Mouse (Mus musculus) stomach, embryonic 15.5 days (tissue): Measurements from ENCODE around the gene Usp2. TPM values are rescaled to one million over a fixed set of nuclear protein-coding genes. Genes with fewer than 3 reads are reported as not detected.

Source experiments
- ATAC-seq: fragments of 200-750 bp; cut with Nextera tagmentation; 2 replicates; pipeline ENCODE4 v1.8.0; 2017; ENCODE audit warnings: low read depth, moderate number of reproducible peaks, moderate TSS enrichment; ENCODE audit not compliant: insufficient read depth, low FRiP score
- H3K27ac ChIP-seq: fragments of 300-500 bp; sonication (generic); 2 replicates; pipeline ENCODE4 v1.5.1; 2015; ENCODE audit warnings: mild to moderate bottlenecking, inconsistent platforms
- H3K27me3 ChIP-seq: fragments of 300-500 bp; sonication (generic); replicated peaks from 2 replicates; pipeline ENCODE4 v1.6.1; 2015; ENCODE audit warnings: inconsistent platforms
- H3K36me3 ChIP-seq: fragments of 300-500 bp; sonication (generic); 2 replicates; pipeline ENCODE4 v1.6.1; 2015; ENCODE audit warnings: inconsistent platforms
- H3K4me1 ChIP-seq: fragments of 300-500 bp; sonication (generic); 2 replicates; pipeline ENCODE4 v1.6.1; 2015; ENCODE audit warnings: inconsistent platforms
- H3K4me2 ChIP-seq: fragments of 300-500 bp; sonication (generic); 2 replicates; pipeline ENCODE4 v1.6.1; 2015; ENCODE audit warnings: mild to moderate bottlenecking, inconsistent platforms
- H3K4me3 ChIP-seq: fragments of 300-500 bp; sonication (generic); replicated peaks from 2 replicates; pipeline ENCODE4 v1.5.1; 2015; ENCODE audit warnings: inconsistent platforms
- H3K9ac ChIP-seq: fragments of 300-500 bp; sonication (generic); 2 replicates; pipeline ENCODE4 v1.6.1; 2015; ENCODE audit warnings: inconsistent platforms
- H3K9me3 ChIP-seq: fragments of 300-500 bp; sonication (generic); 2 replicates; pipeline ENCODE4 v1.6.1; 2016; ENCODE audit warnings: inconsistent platforms
- WGBS: fragments of 180-500 bp; shearing (Covaris S2); methylation state at CpG from one replicate; pipeline ENCODE4 v1.1.7; 2015; 5-methylcytosine and 5-hydroxymethylcytosine counted together
- polyA plus RNA-seq: library from polyadenylated mRNA; unstranded; fragments of >200 nt; fragmentation: Nextera tagmentation; extraction: Ambion mirVana; gene quantifications from 2 replicates; pipeline ENCODE4 v1.2.1, GENCODE M21; 2015

The Usp2 gene
- polyA plus RNA-seq, 1 experiment from 2014 or later = 12.0 TPM

DNA sequence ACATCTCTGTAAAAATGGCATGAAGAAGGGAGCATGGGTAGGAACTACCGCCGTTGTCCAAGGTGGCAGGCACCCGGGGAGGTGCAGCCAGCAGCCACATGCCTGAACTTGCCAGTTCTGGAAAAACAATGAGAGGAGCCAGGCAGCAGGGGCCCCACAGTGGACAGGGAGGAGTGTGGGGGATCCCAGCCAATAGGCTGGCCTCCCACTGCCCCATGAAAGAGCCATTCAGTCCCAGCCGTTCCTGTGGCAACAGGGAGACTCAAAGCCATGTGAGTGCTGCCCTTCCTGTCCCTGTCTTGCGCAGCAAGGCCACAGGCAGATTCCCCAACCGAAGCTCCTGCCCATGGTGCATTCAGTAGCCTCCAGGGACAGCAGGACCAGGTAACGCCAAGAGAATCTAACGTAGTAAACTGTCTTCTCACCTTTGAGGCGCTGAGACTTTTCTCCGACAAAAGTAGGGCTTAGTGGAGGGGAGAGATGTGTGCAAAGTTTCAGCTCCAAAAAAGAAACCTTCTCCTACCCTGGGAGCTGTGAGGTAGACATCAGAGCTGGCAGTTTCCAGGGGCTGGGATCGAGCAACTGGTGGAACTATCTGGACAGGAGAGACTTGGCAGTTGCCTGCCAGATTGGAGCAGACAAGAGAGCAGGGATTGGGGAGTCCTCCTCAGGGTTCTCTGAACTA is 5.2 kb downstream of the Usp2 start:
- H3K9ac ChIP-seq = no peak overlapping the region
- H3K4me3 ChIP-seq = no peak overlapping the region
- ATAC-seq = no peak
- H3K36me3 ChIP-seq = no peaks in the 10 kb centered on the region; the same call in 1 of the 2 replicates
- WGBS = 46% methylated on average over 11 of the region's 11 CpGs
- H3K27ac ChIP-seq = no peak overlapping the region
- H3K4me1 ChIP-seq = peaks cover 23% of the 10 kb centered on the region
- H3K9me3 ChIP-seq = no peaks in the 10 kb centered on the region
- H3K27me3 ChIP-seq = no peaks in the 10 kb centered on the region
- H3K4me2 ChIP-seq = no peak overlapping the region; the same call in 1 of the 2 replicates

DNA sequence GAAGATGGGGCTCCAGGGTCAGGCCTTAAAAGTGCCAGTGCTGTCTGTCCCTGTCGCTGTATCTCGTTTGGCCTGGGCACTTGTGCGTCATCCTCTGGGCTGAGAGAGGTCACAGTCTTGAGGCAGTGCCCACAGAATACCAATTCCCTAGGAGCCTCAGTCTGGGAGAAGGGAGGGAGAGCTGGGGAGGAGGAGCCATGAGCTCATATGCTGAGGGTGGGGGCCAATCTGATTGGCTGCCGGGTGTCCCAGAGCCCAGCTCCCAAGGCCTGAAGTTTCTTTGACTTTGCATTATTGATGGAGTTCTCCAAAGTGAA is 5.7 kb downstream of the Usp2 start:
- WGBS = 44% methylated on average over 4 of the region's 4 CpGs
- H3K9me3 ChIP-seq = no peaks in the 10 kb centered on the region
- no peak overlapping the region for H3K4me3 ChIP-seq
- no peaks in the 10 kb centered on the region for H3K27me3 ChIP-seq
- no peak overlapping the region for H3K4me2 ChIP-seq
- ATAC-seq = no peak
- H3K4me1 ChIP-seq = peaks cover 18% of the 10 kb centered on the region
- H3K9ac ChIP-seq = no peak overlapping the region
- no peaks in the 10 kb centered on the region; the same call in 1 of the 2 replicates for H3K36me3 ChIP-seq
- H3K27ac ChIP-seq = no peak overlapping the region

DNA sequence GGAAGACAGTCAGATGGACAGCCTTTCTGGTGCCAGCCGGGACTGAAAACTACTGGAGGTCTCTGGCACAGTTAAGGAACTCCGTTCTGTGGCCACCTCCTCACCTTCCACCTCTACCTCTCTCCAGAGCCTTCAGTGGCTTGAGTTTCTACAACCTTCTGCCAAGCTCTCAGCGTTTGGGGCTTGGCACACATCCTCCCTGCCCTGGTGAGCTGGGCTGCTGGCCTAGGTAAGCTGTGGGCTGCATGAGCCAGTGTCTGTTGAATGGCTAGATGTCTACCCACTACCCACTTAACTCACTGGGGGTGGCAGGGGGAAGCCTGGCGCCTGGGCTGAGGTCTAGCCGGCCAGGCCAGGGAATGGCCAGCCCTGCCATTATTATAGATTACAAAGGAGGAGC is 6.3 kb downstream of the Usp2 start:
- H3K27ac ChIP-seq = no peak overlapping the region
- no peak overlapping the region for H3K9ac ChIP-seq
- H3K9me3 ChIP-seq = no peaks in the 10 kb centered on the region
- WGBS = 67% methylated on average over 5 of the region's 5 CpGs
- H3K4me1 ChIP-seq = peaks cover 21% of the 10 kb centered on the region
- no peak for ATAC-seq
- H3K27me3 ChIP-seq = no peaks in the 10 kb centered on the region
- H3K4me3 ChIP-seq = no peak overlapping the region
- H3K36me3 ChIP-seq = no peaks in the 10 kb centered on the region; the same call in 1 of the 2 replicates
- no peak overlapping the region for H3K4me2 ChIP-seq

DNA sequence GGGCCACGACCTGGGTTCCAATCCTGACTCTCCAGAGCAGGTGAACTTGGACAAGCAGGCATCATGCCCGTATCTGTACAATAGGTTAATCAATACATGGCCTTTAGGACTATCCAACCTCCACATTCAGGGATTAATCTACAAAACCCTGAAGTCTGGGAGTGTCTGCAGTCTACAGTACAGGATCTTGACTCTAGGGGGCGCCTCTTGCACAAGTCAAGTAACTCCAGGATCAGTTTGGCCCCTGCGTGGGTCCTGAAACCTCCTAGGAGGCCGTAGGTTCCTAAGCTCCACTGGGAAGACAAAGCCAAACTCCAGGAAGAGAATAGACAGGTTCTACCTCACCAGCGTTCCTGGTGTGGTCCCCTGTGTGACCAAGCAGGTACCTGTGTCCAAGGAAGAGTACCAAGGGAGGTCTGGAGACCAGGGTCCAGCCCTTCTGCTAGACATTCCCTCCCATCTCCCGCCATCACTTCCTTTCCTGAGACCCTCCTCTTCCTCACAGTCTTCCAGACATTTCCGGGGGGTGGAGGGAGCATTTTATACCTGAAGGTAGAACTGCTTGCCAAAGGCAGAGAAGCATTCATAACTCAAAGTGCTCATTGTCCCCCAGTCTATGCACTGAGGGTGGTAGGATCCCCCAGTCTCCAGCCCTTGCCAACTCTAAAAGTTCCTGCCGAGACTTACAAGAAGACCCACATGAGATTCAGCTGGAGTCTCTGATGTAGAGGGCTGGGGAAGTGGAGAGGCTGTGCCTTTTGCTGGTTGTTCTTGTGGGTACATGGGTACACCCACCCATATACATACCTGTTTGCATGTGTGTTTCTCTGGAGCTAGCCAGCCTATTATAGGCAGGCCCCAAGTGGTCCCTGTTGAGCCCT is 7.8 kb downstream of the Usp2 start:
- Histone ChIP-seq H3K27me3 (no peaks in the 10 kb centered on the region), H3K27ac (no peak overlapping the region), H3K9me3 (no peaks in the 10 kb centered on the region), H3K4me3 (no peak overlapping the region), H3K4me1 (peaks cover 37% of the 10 kb centered on the region), H3K9ac (no peak overlapping the region), H3K36me3 (no peaks in the 10 kb centered on the region; the same call in 1 of the 2 replicates), H3K4me2 (no peak overlapping the region)
- WGBS = 60% methylated on average over 9 of the region's 9 CpGs
- no peak for ATAC-seq

DNA sequence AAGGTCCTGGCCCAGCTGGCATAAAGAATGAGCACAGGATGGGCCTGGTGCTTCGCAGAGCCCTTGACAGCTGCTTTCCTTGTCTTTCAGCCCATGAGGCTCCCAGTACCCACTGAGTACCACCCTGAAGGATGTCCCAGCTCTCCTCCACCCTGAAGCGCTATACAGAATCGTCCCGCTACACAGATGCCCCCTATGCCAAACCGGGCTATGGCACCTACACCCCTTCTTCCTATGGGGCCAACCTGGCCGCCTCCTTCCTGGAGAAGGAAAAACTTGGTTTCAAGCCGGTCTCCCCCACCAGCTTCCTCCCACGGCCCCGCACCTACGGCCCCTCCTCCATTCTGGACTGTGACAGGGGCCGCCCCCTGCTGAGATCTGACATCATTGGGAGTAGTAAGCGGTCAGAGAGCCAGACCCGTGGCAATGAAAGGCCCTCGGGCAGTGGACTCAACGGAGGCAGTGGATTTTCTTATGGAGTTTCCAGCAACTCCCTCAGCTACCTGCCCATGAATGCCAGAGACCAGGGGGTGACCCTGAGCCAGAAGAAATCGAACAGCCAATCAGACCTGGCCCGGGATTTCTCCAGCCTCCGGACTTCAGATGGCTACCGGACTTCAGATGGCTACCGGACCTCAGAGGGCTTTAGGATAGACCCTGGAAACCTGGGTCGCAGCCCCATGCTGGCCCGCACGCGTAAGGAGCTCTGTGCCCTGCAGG is 8.6 kb downstream of the Usp2 start:
- no peak overlapping the region for H3K9ac ChIP-seq
- no peaks in the 10 kb centered on the region for H3K9me3 ChIP-seq
- WGBS = 78% methylated on average over 24 of the region's 24 CpGs
- H3K36me3 ChIP-seq = no peaks in the 10 kb centered on the region; the same call in 1 of the 2 replicates
- peaks cover 40% of the 10 kb centered on the region for H3K4me1 ChIP-seq
- H3K27ac ChIP-seq = no peak overlapping the region
- H3K27me3 ChIP-seq = no peaks in the 10 kb centered on the region
- no peak overlapping the region for H3K4me3 ChIP-seq
- H3K4me2 ChIP-seq = no peak overlapping the region
- ATAC-seq = no peak

DNA sequence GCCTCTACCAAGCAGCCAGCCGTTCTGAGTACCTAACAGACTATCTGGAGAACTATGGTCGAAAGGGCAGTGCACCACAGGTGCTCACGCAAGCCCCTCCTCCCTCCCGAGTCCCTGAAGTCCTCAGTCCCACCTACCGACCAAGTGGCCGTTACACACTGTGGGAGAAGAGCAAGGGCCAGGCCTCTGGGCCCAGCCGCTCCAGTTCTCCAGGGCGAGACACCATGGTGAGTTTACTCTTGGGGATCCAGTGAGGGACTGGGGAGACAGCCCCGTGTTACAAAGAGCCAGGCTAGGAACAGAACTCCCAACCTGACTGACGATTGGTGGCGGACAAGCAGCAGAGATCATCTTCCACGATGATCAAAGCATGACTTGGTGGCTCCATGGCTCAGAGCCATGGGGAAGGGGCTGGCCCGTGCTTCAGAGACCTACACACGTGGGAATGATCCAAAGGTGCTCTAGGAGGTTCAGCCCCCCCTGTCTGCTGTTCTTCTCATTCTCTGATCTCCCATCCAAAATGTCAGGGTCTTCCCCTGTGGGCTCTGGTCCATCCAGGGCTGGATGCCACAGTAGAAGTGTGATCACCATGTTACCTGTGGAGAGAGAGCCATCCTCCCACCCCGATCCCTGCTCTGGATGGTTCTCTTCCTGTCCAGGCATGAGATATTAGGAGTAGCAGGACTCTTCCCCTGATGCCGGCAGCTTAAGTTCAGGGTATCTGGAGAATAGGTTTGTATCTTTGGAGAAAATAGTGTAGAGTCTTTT is 9.4 kb downstream of the Usp2 start:
- 71% methylated on average over 16 of the region's 16 CpGs for WGBS
- no peak overlapping the region for H3K9ac ChIP-seq
- H3K36me3 ChIP-seq = no peaks in the 10 kb centered on the region; the same call in 1 of the 2 replicates
- peaks cover 38% of the 10 kb centered on the region for H3K4me1 ChIP-seq
- no peak overlapping the region for H3K4me3 ChIP-seq
- ATAC-seq = no peak
- H3K4me2 ChIP-seq = no peak overlapping the region
- H3K27me3 ChIP-seq = no peaks in the 10 kb centered on the region
- no peak overlapping the region for H3K27ac ChIP-seq
- H3K9me3 ChIP-seq = no peaks in the 10 kb centered on the region

DNA sequence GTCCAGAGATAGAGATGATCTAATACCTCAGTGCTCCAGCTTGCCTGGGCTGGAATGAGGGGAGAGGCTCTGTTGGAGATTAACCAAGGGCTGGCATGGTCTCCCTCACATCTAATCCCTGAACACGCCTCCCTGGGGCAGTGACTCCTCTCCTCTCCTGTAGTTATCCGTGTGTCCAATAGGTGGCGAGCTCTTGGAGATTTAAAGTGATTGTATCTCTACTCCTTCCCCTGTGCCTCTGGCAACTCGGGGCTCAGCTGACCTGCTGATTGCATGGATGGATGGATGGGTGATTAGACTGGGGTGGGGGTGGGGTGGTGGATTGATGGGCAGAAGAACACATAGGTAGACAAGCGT is 9.9 kb downstream of the Usp2 start:
- Histone ChIP-seq H3K27ac (no peak overlapping the region), H3K4me2 (no peak overlapping the region), H3K36me3 (no peaks in the 10 kb centered on the region; the same call in 1 of the 2 replicates), H3K4me1 (peaks cover 35% of the 10 kb centered on the region), H3K27me3 (no peaks in the 10 kb centered on the region), H3K9ac (no peak overlapping the region), H3K9me3 (no peaks in the 10 kb centered on the region), H3K4me3 (no peak overlapping the region)
- ATAC-seq = no peak
- 23% methylated on average over 5 of the region's 5 CpGs for WGBS

DNA sequence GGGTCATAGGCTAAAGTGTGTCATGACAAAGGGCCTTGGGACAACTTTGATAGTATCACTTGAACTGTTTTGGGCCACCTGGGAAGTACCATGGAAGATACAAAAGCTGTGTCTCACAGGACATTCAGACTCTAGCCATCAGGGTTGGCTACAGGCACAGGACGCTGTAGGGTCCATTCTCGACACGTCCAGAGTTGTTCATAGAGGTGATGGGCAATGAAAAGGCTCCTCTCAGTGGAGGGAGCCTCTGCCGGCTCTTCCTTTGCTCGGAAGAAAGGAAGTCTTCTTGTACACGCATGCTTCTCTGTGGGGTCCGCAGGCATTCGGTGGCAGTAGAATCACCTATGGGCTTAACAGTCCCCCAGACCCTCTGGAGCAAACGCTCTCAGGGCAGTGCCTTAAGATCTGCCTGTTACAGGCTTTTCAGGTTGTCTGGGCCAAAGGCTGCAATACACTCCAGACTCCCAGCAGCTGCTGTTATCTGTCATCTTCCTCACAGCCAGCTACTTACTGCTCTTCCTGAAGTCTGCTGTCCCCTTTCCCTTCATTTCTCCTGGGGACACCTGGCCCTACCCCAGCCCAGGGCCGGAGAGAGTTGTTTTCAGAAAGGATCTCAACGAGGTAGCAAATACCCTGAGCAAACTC is 10.6 kb downstream of the Usp2 start:
- Histone ChIP-seq H3K9ac (no peak overlapping the region), H3K27me3 (no peaks in the 10 kb centered on the region), H3K27ac (no peak overlapping the region), H3K9me3 (no peaks in the 10 kb centered on the region), H3K4me2 (no peak overlapping the region), H3K36me3 (no peaks in the 10 kb centered on the region; the same call in 1 of the 2 replicates), H3K4me3 (no peak overlapping the region), H3K4me1 (peaks cover 29% of the 10 kb centered on the region)
- WGBS = 85% methylated on average over 11 of the region's 11 CpGs
- no peak for ATAC-seq

DNA sequence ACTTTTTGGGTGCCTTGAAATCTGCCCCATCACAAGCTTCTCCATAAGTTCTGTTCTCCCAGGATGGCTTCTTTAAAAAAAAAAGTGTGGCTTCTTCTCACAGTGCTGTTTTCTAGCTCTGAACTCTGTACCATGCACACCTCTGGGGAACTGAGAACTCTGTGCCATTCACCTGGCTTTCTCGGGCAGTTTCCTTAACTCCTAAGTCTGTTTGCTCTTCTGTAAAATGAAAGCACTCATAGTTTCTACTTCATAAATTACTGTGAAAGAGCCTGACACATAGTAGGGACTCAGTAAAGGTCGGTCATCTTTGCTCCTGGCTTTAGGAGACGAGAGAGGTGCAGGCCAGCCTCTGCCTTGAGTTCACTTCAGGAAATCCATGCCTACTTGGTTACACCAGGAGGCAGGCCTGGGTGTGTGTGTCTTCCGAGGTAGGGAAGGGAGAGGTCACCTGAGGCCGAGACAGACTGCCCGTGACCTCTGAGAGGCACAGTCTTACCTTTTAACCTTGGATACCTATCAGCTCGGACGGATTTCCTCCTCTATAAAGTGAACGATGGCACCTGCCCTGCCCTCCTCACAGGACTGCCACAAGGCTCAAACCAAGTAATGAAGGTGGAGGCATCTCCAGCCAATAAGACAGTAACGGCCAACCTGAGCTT is 11.4 kb downstream of the Usp2 start:
- no peak overlapping the region for H3K4me3 ChIP-seq
- 71% methylated on average over 10 of the region's 10 CpGs for WGBS
- no peak overlapping the region for H3K9ac ChIP-seq
- no peaks in the 10 kb centered on the region for H3K9me3 ChIP-seq
- H3K27ac ChIP-seq = peak overlapping the region; percentile 24; the same call in 1 of the 2 replicates
- H3K27me3 ChIP-seq = no peaks in the 10 kb centered on the region
- peaks cover 25% of the 10 kb centered on the region for H3K4me1 ChIP-seq
- no peak overlapping the region for H3K4me2 ChIP-seq
- H3K36me3 ChIP-seq = no peaks in the 10 kb centered on the region; the same call in 1 of the 2 replicates
- ATAC-seq = no peak

DNA sequence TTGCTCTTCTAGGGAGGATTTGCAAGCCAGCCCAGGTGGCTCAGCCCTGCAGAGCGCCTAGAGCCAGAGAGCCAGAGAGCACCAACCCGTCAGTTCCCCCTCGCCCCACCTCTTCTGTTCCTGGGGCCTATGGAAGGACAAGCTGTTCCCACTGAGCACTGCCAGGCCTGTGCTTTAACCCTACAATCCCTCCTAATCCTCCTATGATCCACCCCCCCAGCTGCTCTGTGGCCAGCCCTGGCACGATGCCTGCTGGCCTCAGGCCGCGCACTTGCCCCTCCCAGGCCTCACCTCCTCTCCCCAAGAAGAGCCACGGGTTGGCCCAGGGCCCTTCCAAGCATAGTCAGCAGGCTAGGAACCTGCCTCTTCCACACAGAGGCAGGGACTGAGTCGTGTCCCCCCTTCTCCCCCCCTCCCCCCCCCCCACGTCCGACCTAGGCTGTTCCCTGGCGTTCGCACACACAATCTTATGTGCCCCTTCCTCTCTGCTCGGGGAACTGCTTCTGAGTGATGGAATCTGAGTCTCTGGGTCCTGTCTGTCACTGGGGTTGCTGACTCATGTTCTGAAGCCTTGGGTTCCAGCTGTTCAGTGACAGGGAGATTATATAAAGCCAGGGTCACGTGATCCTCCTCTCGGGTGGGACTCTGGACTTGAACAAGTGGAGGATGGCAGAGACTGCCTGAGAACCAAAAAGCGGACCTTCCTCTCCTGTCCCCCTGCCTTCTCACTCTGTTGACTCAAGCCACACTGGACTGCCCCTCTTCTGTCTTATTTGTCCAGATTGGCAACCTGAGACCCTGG is 12.3 kb downstream of the Usp2 start:
- ATAC-seq = peak; percentile 68
- Histone ChIP-seq H3K27ac (peak overlapping the region; percentile 24), H3K27me3 (no peaks in the 10 kb centered on the region), H3K9me3 (no peaks in the 10 kb centered on the region), H3K36me3 (no peaks in the 10 kb centered on the region; the same call in 1 of the 2 replicates), H3K4me3 (no peak overlapping the region), H3K4me2 (peak overlapping the region; percentile 4; the same call in 1 of the 2 replicates), H3K4me1 (peaks cover 34% of the 10 kb centered on the region), H3K9ac (no peak overlapping the region)
- WGBS = 19% methylated on average over 14 of the region's 16 CpGs
